Mouse (Mus musculus) cerebellum, postnatal 4 days (tissue): Measurements from ENCODE around the gene Tmod2.
"Not testable (repeated sequence)": the region's sequence is repeated elsewhere in the genome, so short reads cannot be mapped to it uniquely, and the experiment has no call there.

ENCODE experiments used
- DNase-seq, 2 experiments: peaks; one replicate each; pipeline ENCODE4 v3.0.0; 2022; ENCODE audit warnings: low spot score in 2 of 2, mixed read lengths in 1 of 2

Tmod2 gene

GRCm38 (mm10) chr9:75610571-75611493 is at the start of gene Tmod2:
Gene Tmod2, minus strand, starts transcription at chr9:75611325.
- DNase-seq, result peak; percentile 57 to 82

GRCm38 (mm10) chr9:75660917-75661316 is 49.8 kb upstream of the Tmod2 start:
- no peak for DNase-seq

GRCm38 (mm10) chr9:75656456-75656855 is 45.3 kb upstream of the Tmod2 start:
- not testable (repeated sequence) for DNase-seq

GRCm38 (mm10) chr9:75653981-75654911 is 43.1 kb upstream of the Tmod2 start:
- DNase-seq, result no peak

- DNase-seq, result no peak
Measured at GRCm38 (mm10) chr9:75645405-75645804, 34.3 kb upstream of the Tmod2 start.

- no peak for DNase-seq
Measured at GRCm38 (mm10) chr9:75634226-75634625, 23.1 kb upstream of the Tmod2 start.

- no peak for DNase-seq
Measured at GRCm38 (mm10) chr9:75633603-75634002, 22.5 kb upstream of the Tmod2 start.

GRCm38 (mm10) chr9:75632902-75633301 is 21.8 kb upstream of the Tmod2 start:
- peak in 1 of 2 experiments; percentile 33 for DNase-seq

GRCm38 (mm10) chr9:75632111-75632510 is 21.0 kb upstream of the Tmod2 start:
- no peak for DNase-seq

- DNase-seq, result no peak
Measured at GRCm38 (mm10) chr9:75630823-75631454, 19.8 kb upstream of the Tmod2 start.

GRCm38 (mm10) chr9:75626308-75626604 is 15.1 kb upstream of the Tmod2 start:
- DNase-seq, result no peak

GRCm38 (mm10) chr9:75625556-75626307 is 14.6 kb upstream of the Tmod2 start, which contains the start of gene Lysmd2:
Gene Lysmd2, plus strand, starts transcription at chr9:75625741.
- DNase-seq, result peak; percentile 39 to 65

GRCm38 (mm10) chr9:75624983-75625555 is 13.9 kb upstream of the Tmod2 start:
- no peak for DNase-seq

- no peak for DNase-seq
Measured at GRCm38 (mm10) chr9:75621428-75621827, 10.3 kb upstream of the Tmod2 start.

GRCm38 (mm10) chr9:75619761-75620160 is 8.6 kb upstream of the Tmod2 start:
- DNase-seq, result not testable (repeated sequence)

GRCm38 (mm10) chr9:75618836-75619400 is 7.8 kb upstream of the Tmod2 start:
- no peak for DNase-seq

- DNase-seq, result no peak
Measured at GRCm38 (mm10) chr9:75616560-75616959, 5.4 kb upstream of the Tmod2 start.

GRCm38 (mm10) chr9:75609965-75610364 is 1.2 kb downstream of the Tmod2 start:
- DNase-seq, result no peak

GRCm38 (mm10) chr9:75609505-75609904 is 1.6 kb downstream of the Tmod2 start:
- no peak for DNase-seq

- no peak for DNase-seq
Measured at GRCm38 (mm10) chr9:75607496-75607895, 3.6 kb downstream of the Tmod2 start.
